Mouse (Mus musculus) urinary bladder, postnatal 10 days (tissue): ENCODE data around the gene Olfr1392.
"Not testable (repeated sequence)": the region's sequence is repeated elsewhere in the genome, so short reads cannot be mapped to it uniquely, and the experiment has no call there.

Source experiments
- DNase-seq: peaks from one replicate; pipeline ENCODE4 v3.0.0; 2022; ENCODE audit warnings: low spot score

The Olfr1392 gene

DNA sequence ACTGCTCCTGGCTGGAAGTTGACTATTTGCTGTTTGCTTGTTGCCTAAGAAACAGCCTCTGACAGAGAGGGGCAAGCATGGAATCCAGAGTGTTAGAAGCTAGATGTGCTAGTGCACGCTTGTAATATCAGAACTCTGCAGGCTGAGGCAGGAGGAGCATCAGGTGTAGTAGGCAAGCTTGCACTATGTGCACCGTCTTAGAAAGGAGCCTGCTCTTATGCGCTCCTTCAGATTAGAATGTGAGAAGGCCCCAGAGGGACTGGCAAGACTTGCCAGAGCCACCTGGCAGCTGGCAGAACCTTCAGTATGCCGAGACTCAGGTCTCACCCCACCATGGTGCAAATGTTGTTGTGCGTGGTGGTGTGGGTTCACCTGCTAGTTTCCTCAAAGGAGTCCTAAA is 33.0 kb upstream of the Olfr1392 start:
- DNase-seq, result no peak

- no peak for DNase-seq
These were observed 32.0 kb upstream of the Olfr1392 start for GRCm38 (mm10) chr11:49253035-49253434.

GRCm38 (mm10) chr11:49259296-49259695 is 25.8 kb upstream of the Olfr1392 start:
- DNase-seq, result no peak

DNA sequence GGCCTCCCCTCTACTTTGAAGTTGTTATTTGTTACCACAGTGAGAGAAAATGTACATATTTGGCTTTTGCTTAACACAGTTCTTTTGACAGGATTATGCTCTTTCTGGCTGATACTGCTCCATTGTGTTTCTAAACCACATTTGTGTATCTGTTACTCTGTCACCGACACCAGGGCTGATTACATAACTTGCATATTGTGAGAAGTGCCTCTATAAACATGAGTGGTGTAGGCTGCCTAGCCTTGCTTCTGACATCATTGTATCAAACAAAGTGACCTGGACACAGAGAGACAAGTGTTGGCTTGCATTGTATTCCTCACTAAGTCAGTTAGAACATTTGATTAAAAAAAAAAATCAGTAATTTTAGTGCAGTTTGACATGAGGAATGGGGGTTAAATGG is 25.3 kb upstream of the Olfr1392 start:
- DNase-seq, result no peak

DNA sequence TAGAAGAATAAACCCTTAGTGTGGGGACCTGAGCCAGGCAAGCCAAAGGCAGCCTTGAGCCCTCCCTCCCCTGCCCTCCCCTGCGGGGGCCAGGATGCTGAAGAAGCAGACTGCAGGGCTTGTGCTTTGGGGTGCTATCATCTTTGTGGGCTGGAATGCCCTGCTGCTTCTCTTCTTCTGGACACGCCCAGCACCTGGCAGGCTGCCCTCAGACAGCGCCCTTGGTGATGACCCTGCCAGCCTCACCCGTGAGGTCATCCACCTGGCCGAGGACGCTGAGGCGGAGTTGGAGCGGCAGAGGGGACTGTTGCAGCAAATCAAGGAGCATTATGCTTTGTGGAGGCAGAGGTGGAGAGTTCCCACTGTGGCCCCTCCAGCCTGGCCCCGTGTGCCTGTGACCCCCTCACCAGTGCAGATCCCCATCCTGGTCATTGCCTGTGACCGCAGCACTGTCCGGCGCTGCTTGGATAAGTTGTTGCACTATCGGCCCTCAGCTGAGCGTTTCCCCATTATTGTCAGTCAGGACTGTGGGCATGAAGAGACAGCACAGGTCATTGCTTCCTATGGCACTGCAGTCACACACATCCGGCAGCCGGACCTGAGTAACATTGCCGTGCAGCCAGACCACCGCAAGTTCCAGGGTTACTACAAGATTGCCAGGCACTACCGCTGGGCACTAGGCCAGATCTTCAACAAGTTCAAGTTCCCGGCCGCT is 24.3 kb upstream of the Olfr1392 start:
- DNase-seq, result no peak

DNA sequence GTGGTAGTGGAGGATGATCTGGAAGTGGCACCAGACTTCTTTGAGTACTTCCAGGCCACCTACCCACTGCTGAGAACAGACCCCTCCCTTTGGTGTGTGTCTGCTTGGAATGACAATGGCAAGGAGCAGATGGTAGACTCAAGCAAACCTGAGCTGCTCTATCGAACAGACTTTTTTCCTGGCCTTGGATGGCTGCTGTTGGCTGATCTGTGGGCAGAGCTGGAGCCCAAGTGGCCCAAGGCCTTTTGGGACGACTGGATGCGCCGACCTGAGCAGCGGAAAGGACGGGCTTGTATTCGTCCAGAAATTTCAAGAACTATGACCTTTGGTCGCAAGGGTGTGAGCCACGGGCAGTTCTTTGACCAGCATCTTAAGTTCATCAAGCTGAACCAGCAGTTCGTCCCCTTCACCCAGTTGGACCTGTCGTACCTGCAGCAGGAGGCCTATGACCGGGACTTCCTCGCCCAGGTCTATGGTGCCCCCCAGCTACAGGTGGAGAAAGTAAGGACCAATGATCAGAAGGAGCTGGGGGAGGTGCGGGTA is 23.7 kb upstream of the Olfr1392 start:
- DNase-seq, result no peak

GRCm38 (mm10) chr11:49262286-49262685 is 22.8 kb upstream of the Olfr1392 start:
- no peak for DNase-seq

- no peak for DNase-seq
These were observed 21.9 kb upstream of the Olfr1392 start for GRCm38 (mm10) chr11:49263149-49263548.

- no peak for DNase-seq
These were observed 21.0 kb upstream of the Olfr1392 start for GRCm38 (mm10) chr11:49264081-49264480.

DNA sequence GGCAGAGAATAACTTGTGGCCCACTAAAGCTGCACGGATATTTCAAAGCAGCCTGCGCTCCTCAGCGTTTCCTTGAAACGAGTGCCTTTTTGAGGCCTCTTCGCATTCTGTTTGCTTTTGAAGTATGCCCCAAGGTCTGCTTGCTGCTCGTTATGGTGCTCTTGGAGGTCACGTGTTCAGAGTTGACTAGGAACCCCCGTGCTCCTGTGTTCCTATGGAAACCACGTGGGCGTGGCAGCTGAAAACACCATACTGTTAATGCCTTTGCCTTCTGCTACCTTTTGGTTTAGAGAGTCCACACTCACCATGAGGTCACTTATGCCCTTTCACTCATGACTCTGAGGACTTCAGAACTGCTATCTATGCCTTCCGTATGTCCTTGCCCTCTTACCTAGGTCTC is 20.5 kb upstream of the Olfr1392 start:
- DNase-seq, result no peak

- DNase-seq, result no peak
These were observed 20.0 kb upstream of the Olfr1392 start for GRCm38 (mm10) chr11:49265101-49265500.

GRCm38 (mm10) chr11:49266671-49267070 is 18.4 kb upstream of the Olfr1392 start:
- DNase-seq, result no peak

GRCm38 (mm10) chr11:49267316-49267715 is 17.8 kb upstream of the Olfr1392 start:
- no peak for DNase-seq

GRCm38 (mm10) chr11:49267970-49268579 is 17.0 kb upstream of the Olfr1392 start:
- DNase-seq, result no peak

DNA sequence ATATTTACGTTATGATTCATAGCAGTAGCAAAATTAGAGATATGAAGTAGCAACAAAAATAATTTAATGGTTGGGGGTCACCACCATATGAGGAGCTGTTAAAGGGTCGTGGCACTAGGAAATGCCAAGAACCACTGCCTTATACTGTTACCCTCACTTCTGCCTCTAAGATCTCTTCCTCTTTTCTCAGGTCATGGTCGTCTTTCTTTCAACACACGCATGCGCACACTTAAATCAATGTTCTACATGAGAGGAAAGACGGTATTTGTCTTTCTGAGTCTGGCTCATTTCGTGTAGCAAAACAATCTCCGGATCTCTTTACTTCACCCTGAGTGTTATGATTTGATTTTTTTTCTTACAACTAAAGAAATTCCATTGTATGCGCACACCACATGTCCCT is 15.3 kb upstream of the Olfr1392 start:
- no peak for DNase-seq

- no peak for DNase-seq
These were observed 14.7 kb upstream of the Olfr1392 start for GRCm38 (mm10) chr11:49270368-49270767.

DNA sequence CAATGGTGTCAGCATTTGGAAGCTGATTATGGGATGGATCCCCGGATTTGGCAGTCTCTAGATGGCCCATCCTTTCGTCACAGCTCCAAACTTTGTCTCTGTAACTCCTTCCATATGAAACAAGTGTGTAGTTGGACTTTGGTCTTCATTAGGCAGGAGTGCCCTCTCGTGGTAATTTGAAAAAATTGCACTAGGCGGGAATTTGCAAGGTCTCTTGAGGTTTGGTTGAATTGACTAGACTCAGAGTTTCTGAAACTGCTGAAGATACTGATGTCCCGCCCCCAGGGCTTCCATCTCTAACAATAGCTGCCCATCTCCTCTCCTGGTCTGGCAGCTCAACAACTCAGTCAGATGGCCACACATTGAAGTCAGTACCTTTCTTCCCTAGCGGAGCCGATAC is 13.7 kb upstream of the Olfr1392 start:
- no peak for DNase-seq

GRCm38 (mm10) chr11:49273834-49274519 is 11.1 kb upstream of the Olfr1392 start:
- DNase-seq, result no peak

- no peak for DNase-seq
These were observed 6.9 kb upstream of the Olfr1392 start, which contains the start of gene Olfr1393 for GRCm38 (mm10) chr11:49278222-49278621. Gene Olfr1393 (plus strand): TSS chr11:49278304.

DNA sequence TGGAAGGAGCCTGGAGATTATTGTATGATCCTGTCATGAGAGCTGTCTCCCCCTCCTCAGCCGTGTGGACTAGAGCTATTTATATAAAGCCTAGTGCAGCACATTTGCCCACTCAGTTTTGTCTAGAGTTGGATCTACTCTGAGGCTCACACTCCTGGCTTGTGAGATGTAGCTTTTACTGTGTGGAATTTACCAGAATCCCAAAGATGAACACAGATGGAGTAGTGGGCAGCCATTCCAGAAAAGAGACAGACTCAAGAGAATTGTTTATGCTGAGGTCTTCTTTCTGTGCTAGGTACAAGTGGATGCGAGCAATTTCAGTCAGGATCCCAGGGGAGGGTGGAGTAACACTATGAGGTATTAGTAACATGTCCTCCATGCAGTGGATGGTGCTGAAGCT is 2.2 kb downstream of the Olfr1392 start:
- no peak for DNase-seq

- DNase-seq, result no peak
These were observed 7.7 kb downstream of the Olfr1392 start for GRCm38 (mm10) chr11:49292777-49293176.

GRCm38 (mm10) chr11:49304441-49304840 is 19.4 kb downstream of the Olfr1392 start, which contains the start of gene Olfr10:
Gene Olfr10 (plus strand): TSS chr11:49304741.
- DNase-seq, result no peak

GRCm38 (mm10) chr11:49308547-49308946 is 23.5 kb downstream of the Olfr1392 start:
- not testable (repeated sequence) for DNase-seq
